Mouse (Mus musculus) intestine, embryonic 16.5 days (tissue): ENCODE measurements around the gene Taf6l. TPM values are rescaled to one million over a fixed set of nuclear protein-coding genes. Genes with fewer than 3 reads are reported as not detected.
A peak's percentile ranks its signal among the peaks of the same experiment; 100 is the strongest.

ENCODE experiments used
- ATAC-seq: fragments of 200-750 bp; cut with Nextera tagmentation; 2 replicates; pipeline ENCODE4 v1.8.0; 2017; ENCODE audit warnings: moderate TSS enrichment, moderate library complexity
- H3K27ac ChIP-seq: fragments of 300-500 bp; sonication (generic); 2 replicates; pipeline ENCODE4 v1.5.1; 2014; ENCODE audit warnings: mild to moderate bottlenecking, low read length
- H3K27me3 ChIP-seq: fragments of 300-500 bp; sonication (generic); replicated peaks from 2 replicates; pipeline ENCODE4 v1.6.1; 2014; ENCODE audit warnings: low read length, control low read depth, mixed read lengths; ENCODE audit not compliant: control insufficient read depth, insufficient read depth
- H3K36me3 ChIP-seq: fragments of 300-500 bp; sonication (generic); 2 replicates; pipeline ENCODE4 v1.6.1; 2014; ENCODE audit warnings: low read length, control low read depth; ENCODE audit not compliant: control insufficient read depth, insufficient read depth
- H3K4me1 ChIP-seq: fragments of 300-500 bp; sonication (generic); 2 replicates; pipeline ENCODE4 v1.6.1; 2014; ENCODE audit warnings: low read length, control low read depth, mixed read lengths; ENCODE audit not compliant: control insufficient read depth, insufficient read depth
- H3K4me2 ChIP-seq: fragments of 300-500 bp; sonication (generic); 2 replicates; pipeline ENCODE4 v1.6.1; 2014; ENCODE audit warnings: low read depth, low read length, control low read depth
- H3K4me3 ChIP-seq: fragments of 300-500 bp; sonication (generic); 2 replicates; pipeline ENCODE4 v1.5.1; 2014; ENCODE audit warnings: mild to moderate bottlenecking, low read length
- H3K9ac ChIP-seq: fragments of 300-500 bp; sonication (generic); 2 replicates; pipeline ENCODE4 v1.6.1; 2014; ENCODE audit warnings: low read depth, low read length
- H3K9me3 ChIP-seq: fragments of 300-500 bp; sonication (generic); 2 replicates; pipeline ENCODE4 v1.6.1; 2016; ENCODE audit warnings: low read length, control low read depth; ENCODE audit not compliant: control insufficient read depth
- WGBS: fragments of 180-500 bp; shearing (Covaris S2); extraction: QIAGEN DNeasy Blood & Tissue Kit; methylation state at CpG from one replicate; pipeline ENCODE4 v1.1.7; 2014; 5-methylcytosine and 5-hydroxymethylcytosine counted together
- polyA plus RNA-seq: library from polyadenylated mRNA; unstranded; fragments of >200 nt; fragmentation: Nextera tagmentation; extraction: Ambion mirVana; gene quantifications from 2 replicates; pipeline ENCODE4 v1.2.1, GENCODE M21; 2015

Taf6l gene
- polyA plus RNA-seq, 1 experiment from 2014 or later: 25.0 TPM

- H3K9me3 ChIP-seq: no peaks in the 10 kb centered on the region
- H3K36me3 ChIP-seq: peaks cover 20% of the 10 kb centered on the region
- 12% methylated on average over 29 of the region's 29 CpGs for WGBS
- peak; percentile 51 for ATAC-seq
- H3K4me3 ChIP-seq: peak within 1 kb of the TSS; percentile 85
- peak within 1 kb of the TSS; percentile 97 for H3K9ac ChIP-seq
- peak within 1 kb of the TSS; percentile 77 for H3K4me2 ChIP-seq
- H3K27me3 ChIP-seq: no peaks in the 10 kb centered on the region
- peaks cover 20% of the 10 kb centered on the region for H3K4me1 ChIP-seq
- H3K27ac ChIP-seq: peak within 1 kb of the TSS; percentile 89
Measured at GRCm38 (mm10) chr19:8770567-8771270, 15.5 kb downstream of the Taf6l start, which contains the start of gene Tmem223. TSS of gene Tmem223 (plus strand) at chr19:8770996.

- Histone ChIP-seq H3K36me3 (peaks cover 37% of the 10 kb centered on the region), H3K27ac (no peak overlapping the region), H3K27me3 (no peaks in the 10 kb centered on the region), H3K4me2 (no peak overlapping the region), H3K9me3 (no peaks in the 10 kb centered on the region), H3K4me3 (no peak overlapping the region), H3K4me1 (no peaks in the 10 kb centered on the region), H3K9ac (no peak overlapping the region)
- WGBS: 94% methylated on average over 9 of the region's 9 CpGs
- no peak for ATAC-seq
Measured at GRCm38 (mm10) chr19:8765562-8765961, 20.7 kb downstream of the Taf6l start.

DNA sequence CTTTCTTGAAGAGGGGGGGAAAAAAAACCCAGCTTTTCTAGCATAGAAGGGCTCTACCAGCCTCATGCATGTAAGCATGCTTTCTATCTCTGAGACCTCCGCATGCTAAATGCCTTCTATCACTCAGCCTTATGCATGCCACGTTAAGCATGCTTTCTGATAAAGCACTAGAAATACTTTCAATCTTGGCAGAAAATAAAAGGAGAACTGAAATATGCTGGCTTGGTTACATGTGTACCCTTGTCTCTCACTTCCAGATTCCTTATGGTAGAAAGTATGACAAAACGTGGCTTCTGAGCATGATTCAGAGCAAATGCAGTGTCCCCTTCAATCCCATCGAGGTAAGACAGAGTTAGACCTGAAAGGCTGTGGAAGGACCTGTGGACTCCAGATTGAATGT is 22.9 kb downstream of the Taf6l start:
- peaks cover 37% of the 10 kb centered on the region for H3K36me3 ChIP-seq
- peaks cover 8% of the 10 kb centered on the region for H3K4me1 ChIP-seq
- H3K27ac ChIP-seq: no peak overlapping the region
- no peaks in the 10 kb centered on the region for H3K9me3 ChIP-seq
- H3K4me3 ChIP-seq: no peak overlapping the region
- H3K4me2 ChIP-seq: no peak overlapping the region
- H3K9ac ChIP-seq: no peak overlapping the region
- H3K27me3 ChIP-seq: no peaks in the 10 kb centered on the region
- ATAC-seq: no peak
- 92% methylated on average over 4 of the region's 4 CpGs for whole genome bisulfite sequencing

- H3K9ac ChIP-seq: no peak overlapping the region
- H3K27me3 ChIP-seq: no peaks in the 10 kb centered on the region
- H3K4me2 ChIP-seq: no peak overlapping the region
- peaks cover 15% of the 10 kb centered on the region for H3K4me1 ChIP-seq
- no peaks in the 10 kb centered on the region for H3K9me3 ChIP-seq
- H3K27ac ChIP-seq: no peak overlapping the region
- peaks cover 22% of the 10 kb centered on the region for H3K36me3 ChIP-seq
- 91% methylated on average over 2 of the region's 2 CpGs for WGBS
- ATAC-seq: no peak
- H3K4me3 ChIP-seq: no peak overlapping the region
Measured at GRCm38 (mm10) chr19:8760757-8761156, 25.5 kb downstream of the Taf6l start.

- Histone ChIP-seq H3K9ac (no peak overlapping the region), H3K27me3 (no peaks in the 10 kb centered on the region), H3K9me3 (no peaks in the 10 kb centered on the region), H3K4me2 (no peak overlapping the region), H3K27ac (no peak overlapping the region), H3K4me1 (peaks cover 19% of the 10 kb centered on the region), H3K4me3 (no peak overlapping the region), H3K36me3 (peaks cover 9% of the 10 kb centered on the region; the same call in 1 of the 2 replicates)
- ATAC-seq: no peak
- WGBS: 74% methylated on average over 2 of the region's 2 CpGs
Measured at GRCm38 (mm10) chr19:8758899-8759298, 27.3 kb downstream of the Taf6l start.

DNA sequence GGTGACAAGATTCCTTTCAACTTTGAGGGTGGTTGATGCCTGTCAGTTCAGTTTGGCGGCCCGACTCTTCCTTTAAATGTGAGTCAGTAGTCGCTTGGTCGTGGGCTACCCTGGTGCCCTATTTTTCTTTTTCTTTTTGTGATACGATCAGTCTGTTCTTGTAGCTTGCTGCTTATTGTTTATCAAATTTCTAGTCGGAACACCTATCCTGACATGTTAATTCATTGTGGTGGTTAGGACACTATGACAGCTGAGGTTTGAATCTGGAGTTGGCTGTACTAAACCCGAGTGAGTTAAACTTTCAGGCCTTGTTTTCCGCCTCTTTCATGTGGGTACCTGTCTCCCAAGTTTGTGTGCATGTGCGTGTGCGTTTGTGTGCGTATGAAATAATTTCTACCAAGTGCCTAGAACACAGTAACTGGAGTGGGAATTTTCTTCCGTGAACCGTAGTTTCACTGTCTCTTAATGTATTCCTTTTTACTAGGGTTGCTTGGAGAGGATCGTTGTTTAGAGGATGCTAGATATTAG is 28.7 kb downstream of the Taf6l start:
- Histone ChIP-seq H3K27me3 (no peaks in the 10 kb centered on the region), H3K4me3 (peak overlapping the region; percentile 92), H3K4me1 (peaks cover 19% of the 10 kb centered on the region), H3K36me3 (peaks cover 6% of the 10 kb centered on the region; the same call in 1 of the 2 replicates), H3K4me2 (peak overlapping the region; percentile 78), H3K9me3 (no peaks in the 10 kb centered on the region), H3K27ac (peak overlapping the region; percentile 91), H3K9ac (peak overlapping the region; percentile 98)
- peak; percentile 1; the same call in 1 of the 2 replicates for ATAC-seq
- 4% methylated on average over 14 of the region's 14 CpGs for WGBS

- Histone ChIP-seq H3K9ac (peak within 1 kb of the TSS; percentile 98), H3K4me3 (peak within 1 kb of the TSS; percentile 92), H3K4me1 (peaks cover 19% of the 10 kb centered on the region), H3K9me3 (no peaks in the 10 kb centered on the region), H3K4me2 (peak within 1 kb of the TSS; percentile 78), H3K27me3 (no peaks in the 10 kb centered on the region), H3K27ac (peak within 1 kb of the TSS; percentile 92), H3K36me3 (0 out of 2 replicates have a peak, but pooled peaks cover 8% of the 10 kb centered on the region)
- peak; percentile 95 for ATAC-seq
- WGBS: under 1% methylated on average over 75 of the region's 75 CpGs
Measured at GRCm38 (mm10) chr19:8756635-8757387, 29.4 kb downstream of the Taf6l start, which contains the start of gene Nxf1. TSS of gene Nxf1 (plus strand) at chr19:8757073.

- WGBS: 60% methylated on average over 3 of the region's 3 CpGs
- Histone ChIP-seq H3K4me1 (peaks cover 19% of the 10 kb centered on the region), H3K27me3 (no peaks in the 10 kb centered on the region), H3K9me3 (no peaks in the 10 kb centered on the region), H3K4me3 (no peak overlapping the region), H3K9ac (no peak overlapping the region), H3K36me3 (peaks cover 14% of the 10 kb centered on the region; the same call in 1 of the 2 replicates), H3K27ac (no peak overlapping the region; the same call in 1 of the 2 replicates), H3K4me2 (peak overlapping the region; percentile 48)
- no peak for ATAC-seq
Measured at GRCm38 (mm10) chr19:8755652-8756051, 30.6 kb downstream of the Taf6l start.

GRCm38 (mm10) chr19:8747368-8747767 is 38.8 kb downstream of the Taf6l start:
- Histone ChIP-seq H3K9ac (no peak overlapping the region), H3K36me3 (peaks cover 34% of the 10 kb centered on the region), H3K4me2 (no peak overlapping the region), H3K9me3 (no peaks in the 10 kb centered on the region), H3K4me3 (no peak overlapping the region), H3K27ac (no peak overlapping the region), H3K4me1 (peaks cover 8% of the 10 kb centered on the region; the same call in 1 of the 2 replicates), H3K27me3 (no peaks in the 10 kb centered on the region)
- ATAC-seq: no peak
- WGBS: 79% methylated on average over 2 of the region's 2 CpGs
